In the genomic region with DNA sequence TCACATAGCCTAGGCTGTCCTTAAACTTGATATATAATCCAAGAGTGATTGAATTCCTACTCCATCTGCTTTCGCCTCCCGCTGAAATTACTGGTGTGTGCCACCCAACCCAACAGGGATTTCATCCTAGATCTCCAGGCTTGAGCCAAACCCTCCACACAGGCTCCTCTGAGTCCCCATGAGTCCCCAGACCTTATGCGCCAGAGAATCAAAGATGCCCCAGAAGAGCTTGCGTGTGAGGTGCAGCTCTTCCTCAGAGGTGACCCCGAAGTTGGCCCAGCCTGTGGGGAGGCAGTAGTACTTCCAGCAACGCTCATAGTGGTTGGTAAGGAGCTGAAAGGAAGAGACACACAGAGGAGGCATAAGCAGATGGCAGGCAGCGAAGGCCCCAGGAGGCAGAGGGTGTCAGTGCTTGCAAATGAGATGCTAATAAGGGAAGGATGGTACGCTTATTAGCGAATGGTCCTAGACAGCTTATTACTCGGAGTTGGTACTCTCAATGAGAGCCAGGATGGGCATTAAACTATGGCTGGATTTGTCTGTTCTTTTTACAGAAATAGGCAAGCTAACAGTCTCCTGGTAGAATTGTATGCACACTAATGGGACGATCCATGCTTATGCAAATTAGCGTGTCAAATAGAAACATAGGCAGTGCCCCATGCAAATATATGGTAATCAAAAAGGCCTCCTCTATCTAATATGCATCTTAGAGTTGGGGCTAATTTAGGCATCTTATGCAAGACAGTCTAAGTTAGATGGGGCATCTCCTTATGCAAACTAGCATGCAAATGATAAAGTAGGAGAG, we compare ENCODE assay signal across 14 mouse cellular contexts. TPM values are rescaled to one million over a fixed set of nuclear protein-coding genes. Genes with fewer than 3 reads are reported as not detected.
DNase-seq lines count a peak whose midpoint lies in the region; ATAC-seq and TF ChIP-seq lines count a peak whose summit lies in the region.
"Had no signal": no experiment of that assay in that cellular context is flagged by ENCODE, and none has a peak within 500 bp of the region (broad histone marks: within the 10 kb centered on the region; RNA-seq: fewer than 3 reads in every experiment).

No protein-coding gene starts in this region.

- no peak for TF ChIP-seq CTCF in gastrocnemius, adult 2 months (IDR thresholded peaks at IDR 0.05)

- peaks cover 77% of the 10 kb centered on the region for H3K27me3 ChIP-seq in kidney, embryonic 15.5 days
- peaks cover 26% of the 10 kb centered on the region for H3K27me3 ChIP-seq in embryonic facial prominence, embryonic 12.5 days
- H3K27me3 ChIP-seq in hindbrain, embryonic 13.5 days = peaks cover 53% of the 10 kb centered on the region
- peaks cover 9% of the 10 kb centered on the region for H3K27me3 ChIP-seq in midbrain, embryonic 13.5 days

- no peaks in the 10 kb centered on the region for H3K36me3 ChIP-seq in kidney, embryonic 15.5 days
- no peaks in the 10 kb centered on the region; the same call in 1 of the 2 replicates for H3K36me3 ChIP-seq in embryonic facial prominence, embryonic 12.5 days
- H3K36me3 ChIP-seq in hindbrain, embryonic 13.5 days = no peaks in the 10 kb centered on the region
- no peaks in the 10 kb centered on the region for H3K36me3 ChIP-seq in midbrain, embryonic 13.5 days
- H3K36me3 ChIP-seq: limb, embryonic 15.5 days; stomach, embryonic 15.5 days had no signal

- no peak overlapping the region for H3K4me3 ChIP-seq in kidney, embryonic 15.5 days (replicated peaks)
- H3K4me3 ChIP-seq in embryonic facial prominence, embryonic 12.5 days = no peak overlapping the region
- peak overlapping the region; percentile 46 for H3K4me3 ChIP-seq in hindbrain, embryonic 13.5 days
- peak overlapping the region; percentile 45; the same call in 1 of the 2 replicates for H3K4me3 ChIP-seq in midbrain, embryonic 13.5 days (replicated peaks)
- H3K4me3 ChIP-seq in gastrocnemius, adult 2 months = no peak overlapping the region

- ATAC-seq in kidney, embryonic 15.5 days (replicated peaks; ENCODE audit: low FRiP score) = peak; percentile 10; the same call in 1 of the 2 replicates
- ATAC-seq in embryonic facial prominence, embryonic 12.5 days (ENCODE audit: insufficient number of reproducible peaks, insufficient read depth, low FRiP score, low TSS enrichment) = no peak
- peak; percentile 62 for ATAC-seq in hindbrain, embryonic 13.5 days (ENCODE audit: low FRiP score)
- ATAC-seq in midbrain, embryonic 13.5 days = peak; percentile 78
- ATAC-seq: Patski had no signal

- peaks cover 20% of the 10 kb centered on the region for H3K4me1 ChIP-seq in kidney, embryonic 15.5 days
- peaks cover 6% of the 10 kb centered on the region; the same call in 1 of the 2 replicates for H3K4me1 ChIP-seq in embryonic facial prominence, embryonic 12.5 days
- peaks cover 37% of the 10 kb centered on the region for H3K4me1 ChIP-seq in hindbrain, embryonic 13.5 days (replicated peaks)
- peaks cover 40% of the 10 kb centered on the region for H3K4me1 ChIP-seq in midbrain, embryonic 13.5 days (replicated peaks)

- no peak overlapping the region for H3K4me2 ChIP-seq in kidney, embryonic 15.5 days
- peak overlapping the region; percentile 75; the same call in 1 of the 2 replicates for H3K4me2 ChIP-seq in embryonic facial prominence, embryonic 12.5 days (replicated peaks)
- peak overlapping the region; percentile 64 for H3K4me2 ChIP-seq in hindbrain, embryonic 13.5 days
- peak overlapping the region; percentile 71 for H3K4me2 ChIP-seq in midbrain, embryonic 13.5 days (replicated peaks)

- H3K9ac ChIP-seq in kidney, embryonic 15.5 days = no peak overlapping the region
- no peak overlapping the region for H3K9ac ChIP-seq in embryonic facial prominence, embryonic 12.5 days
- H3K9ac ChIP-seq in hindbrain, embryonic 13.5 days = no peak overlapping the region
- no peak overlapping the region; the same call in 1 of the 2 replicates for H3K9ac ChIP-seq in midbrain, embryonic 13.5 days (replicated peaks)
- H3K9ac ChIP-seq: limb, embryonic 15.5 days; stomach, embryonic 15.5 days had no signal

- DNase-seq in kidney, postnatal 14 days = no peak
- DNase-seq in gastrocnemius, adult 2 months = no peak
- no peak for DNase-seq in lung, postnatal 25 days (ENCODE audit: low spot score)
- no peak for DNase-seq in gastrocnemius, adult 18-20 months (ENCODE audit: low spot score)
- DNase-seq: B cell, adult 2 months; kidney, postnatal 10 days; lung, postnatal 4 days had no signal

- H3K27ac ChIP-seq in kidney, embryonic 15.5 days = no peak overlapping the region
- no peak overlapping the region for H3K27ac ChIP-seq in embryonic facial prominence, embryonic 12.5 days
- peak overlapping the region; percentile 90 for H3K27ac ChIP-seq in hindbrain, embryonic 13.5 days
- H3K27ac ChIP-seq in midbrain, embryonic 13.5 days = peak overlapping the region; percentile 91
- no peak overlapping the region for H3K27ac ChIP-seq in gastrocnemius, adult 2 months
- H3K27ac ChIP-seq: limb, embryonic 15.5 days; stomach, embryonic 15.5 days had no signal

- intact Hi-C loops in gastrocnemius, adult 2 months (cut with DNase I) = no loop called here

- no peaks in the 10 kb centered on the region for H3K9me3 ChIP-seq in kidney, embryonic 15.5 days (replicated peaks)
- no peaks in the 10 kb centered on the region for H3K9me3 ChIP-seq in embryonic facial prominence, embryonic 12.5 days
- H3K9me3 ChIP-seq in hindbrain, embryonic 13.5 days = no peaks in the 10 kb centered on the region
- no peaks in the 10 kb centered on the region for H3K9me3 ChIP-seq in midbrain, embryonic 13.5 days
- H3K9me3 ChIP-seq: limb, embryonic 15.5 days; stomach, embryonic 15.5 days had no signal

- WGBS in kidney, embryonic 15.5 days = 65% methylated on average over 12 of the region's 12 CpGs
- 75% methylated on average over 12 of the region's 12 CpGs for WGBS in embryonic facial prominence, embryonic 12.5 days
- WGBS in hindbrain, embryonic 13.5 days = 26% methylated on average over 12 of the region's 12 CpGs
- WGBS in midbrain, embryonic 13.5 days = 32% methylated on average over 12 of the region's 12 CpGs

RNA-seq across cellular contexts. Expression of a gene that starts 54.4 kb away (rescaled TPM):
- polyA plus RNA-seq in kidney, embryonic 15.5 days (2015; fragmentation: Nextera tagmentation; extraction: Ambion mirVana) = 1.6 and 1.8 TPM in 2 replicates
- polyA plus RNA-seq in embryonic facial prominence, embryonic 12.5 days (2016; fragmentation: Nextera tagmentation; extraction: Ambion mirVana) = 3.7 and 4.3 TPM in 2 replicates
- polyA plus RNA-seq in hindbrain, embryonic 13.5 days (2015; fragmentation: Nextera tagmentation; extraction: Ambion mirVana) = 8.5 and 9.8 TPM in 2 replicates
- 8.5 and 9.0 TPM in 2 replicates for polyA plus RNA-seq in midbrain, embryonic 13.5 days (2015; fragmentation: Nextera tagmentation; extraction: Ambion mirVana)
- total RNA-seq in gastrocnemius, adult 2 months (2021) = 1,000 to 10,000 TPM; 1,499 to 2,077 TPM
- 1,000 to 10,000 TPM; 1,704 to 1,734 TPM for total RNA-seq in gastrocnemius, adult 18-20 months (2021)

Comparison
In these comparisons a context has a peak if more than half of its experiments do, and no peak if none do; other contexts are left out.
1. H3K27ac ChIP-seq: peak in hindbrain, embryonic 13.5 days (single experiment) and midbrain, embryonic 13.5 days (single experiment); none in kidney, embryonic 15.5 days (single experiment), embryonic facial prominence, embryonic 12.5 days (single experiment) and gastrocnemius, adult 2 months (single experiment).
2. H3K4me3 ChIP-seq: peak in hindbrain, embryonic 13.5 days (single experiment) and midbrain, embryonic 13.5 days (single experiment); none in kidney, embryonic 15.5 days (single experiment), embryonic facial prominence, embryonic 12.5 days (single experiment) and gastrocnemius, adult 2 months (single experiment).